Mouse (Mus musculus): Measurements from ENCODE around the gene Pitpna. TPM values are rescaled to one million over a fixed set of nuclear protein-coding genes. Genes with fewer than 3 reads are reported as not detected.

Pitpna gene
- total RNA-seq, 2 experiments from 2014 or later = 169 to 177 TPM

DNA sequence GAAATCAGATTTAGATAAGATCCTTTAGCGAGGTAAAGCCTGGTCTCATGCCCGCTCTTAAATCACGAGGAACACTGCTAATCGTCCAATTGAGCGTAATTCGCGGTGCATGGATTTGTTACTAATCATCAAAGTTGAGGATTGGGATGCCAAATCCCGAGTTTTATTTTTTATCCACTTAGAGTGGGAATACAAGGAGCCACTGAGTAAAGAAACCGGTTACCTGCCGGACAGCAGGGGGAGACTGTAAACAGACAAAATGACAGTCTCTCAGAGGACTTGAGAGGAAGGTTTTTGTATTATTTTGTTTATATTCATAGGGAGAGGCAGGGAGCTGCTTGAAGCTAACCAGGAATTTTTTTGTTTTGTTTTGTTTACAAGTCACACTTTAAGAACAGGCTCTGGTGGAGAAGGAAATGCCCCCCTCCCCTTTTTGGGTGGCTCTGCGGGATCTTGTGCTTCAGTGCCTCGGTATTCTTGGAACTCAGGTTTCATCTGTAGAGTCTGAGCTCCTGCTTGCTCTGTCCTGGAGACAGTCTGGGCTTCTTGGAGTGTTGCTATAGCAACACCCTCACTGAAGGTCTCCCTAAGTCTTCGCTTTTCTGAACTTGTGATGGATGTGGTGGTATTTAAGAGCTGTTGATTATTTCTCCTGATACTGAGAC, 43.8 kb downstream of the Pitpna start:
- DNase-seq = no peak

GRCm38 (mm10) chr11:75632921-75633320, 45.0 kb downstream of the Pitpna start:
- no peak for DNase-seq

DNA sequence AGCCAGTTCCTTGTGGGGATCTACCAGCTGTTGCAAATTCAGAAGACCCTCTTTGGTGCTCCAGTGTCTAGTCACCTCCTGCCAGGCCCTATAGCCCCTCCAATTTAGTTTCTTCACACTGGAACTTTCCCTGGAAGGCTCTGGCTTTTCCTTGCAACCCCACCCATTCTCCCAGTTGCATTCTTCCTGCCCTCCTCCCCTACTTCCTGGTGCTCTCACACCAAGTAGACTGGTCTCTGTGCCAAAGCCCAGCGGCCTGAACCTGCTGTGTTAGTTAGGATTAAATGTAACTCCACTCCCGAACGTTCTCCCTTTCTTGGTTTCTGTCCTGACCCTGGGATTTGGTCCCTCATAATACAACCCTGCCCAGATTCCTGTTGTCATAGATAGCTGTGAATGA, 46.9 kb downstream of the Pitpna start:
- no peak for DNase-seq

- no peak for DNase-seq
These were observed 47.4 kb downstream of the Pitpna start for GRCm38 (mm10) chr11:75635315-75635714.

- DNase-seq = no peak
These were observed 55.4 kb downstream of the Pitpna start for GRCm38 (mm10) chr11:75643323-75643722.

DNA sequence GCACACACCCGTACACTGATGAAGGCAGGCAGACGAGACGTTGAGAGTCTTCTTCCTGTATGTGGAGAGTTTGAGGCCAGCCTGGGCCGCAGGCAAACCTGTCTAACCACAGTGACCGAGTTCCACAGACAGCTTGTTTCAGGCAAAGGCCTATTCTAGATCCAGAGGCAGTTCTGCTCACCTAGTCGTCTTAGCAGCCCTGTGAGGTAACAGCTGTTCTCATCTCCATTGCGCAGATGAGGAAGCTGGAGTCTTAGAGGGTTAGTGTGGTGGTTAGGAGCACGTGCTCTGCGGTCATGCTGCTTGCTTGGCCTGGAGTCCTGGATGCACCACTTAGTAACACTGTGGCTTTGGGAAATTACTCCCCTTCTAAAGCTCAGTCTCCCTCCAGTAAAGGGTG, 56.8 kb downstream of the Pitpna start:
- DNase-seq = no peak

DNA sequence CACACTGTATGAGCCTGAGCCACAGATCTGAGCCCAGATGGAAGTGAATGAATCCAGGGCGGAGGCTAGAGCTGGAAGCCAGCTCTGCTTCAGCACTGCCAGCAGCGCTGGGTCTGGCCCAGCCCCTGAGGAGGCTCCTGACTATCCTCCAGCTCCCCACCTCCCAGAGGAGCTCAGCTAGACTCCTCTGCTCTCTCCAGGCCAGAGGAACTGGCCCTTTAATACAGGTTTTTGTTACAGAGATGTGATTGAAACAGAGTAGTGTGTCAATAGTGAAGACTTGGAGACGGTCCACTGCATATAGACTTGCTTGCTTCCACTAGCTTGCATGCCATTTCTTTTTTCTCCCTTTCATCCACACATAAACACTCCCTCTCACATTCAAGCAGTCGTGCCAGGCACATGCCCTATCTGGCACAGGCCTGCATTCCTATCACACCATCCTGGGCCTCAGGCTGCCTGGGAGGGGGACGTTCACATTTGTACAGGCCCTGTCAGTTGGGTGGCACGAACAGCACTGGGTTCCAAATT, 59.8 kb downstream of the Pitpna start:
- DNase-seq = peak in 1 of 2 experiments; percentile 62

- DNase-seq = peak; percentile 42 to 50
These were observed 61.3 kb downstream of the Pitpna start for GRCm38 (mm10) chr11:75649155-75649561.

GRCm38 (mm10) chr11:75650311-75650710, 62.4 kb downstream of the Pitpna start, which contains the start of gene Myo1c:
Gene Myo1c (plus strand): TSS chr11:75650504.
- DNase-seq = peak; percentile 49 to 69

DNA sequence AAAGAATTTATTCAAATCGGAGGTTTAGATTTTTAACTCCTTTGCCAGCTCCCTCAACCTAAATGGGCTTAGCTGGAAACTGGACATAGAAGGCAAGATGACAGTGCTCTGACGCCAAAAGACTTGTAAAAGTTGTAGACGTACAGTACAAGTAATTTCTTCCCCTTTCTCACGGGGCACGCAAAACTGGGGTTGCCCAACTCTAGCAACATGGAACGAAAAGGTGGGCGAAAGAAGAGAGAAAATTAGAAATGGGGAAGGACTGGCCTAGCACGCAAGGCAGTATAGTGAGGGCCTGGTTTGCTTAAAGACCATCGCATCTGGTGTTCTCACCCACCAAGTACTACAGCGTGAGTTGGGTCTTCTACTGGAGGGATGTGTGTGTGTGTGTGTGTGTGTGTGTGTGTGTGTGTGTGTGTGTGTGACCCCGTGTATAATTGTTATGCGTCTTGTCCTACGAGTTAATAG, 63.1 kb downstream of the Pitpna start:
- DNase-seq = no peak

- peak; percentile 93 for DNase-seq
These were observed 63.7 kb downstream of the Pitpna start for GRCm38 (mm10) chr11:75651426-75652221.

- DNase-seq = no peak
These were observed 64.5 kb downstream of the Pitpna start for GRCm38 (mm10) chr11:75652222-75652941.

GRCm38 (mm10) chr11:75652942-75653684, 65.2 kb downstream of the Pitpna start:
- DNase-seq = peak in 1 of 2 experiments; percentile 42

- peak; percentile 84 to 89 for DNase-seq
These were observed 66.0 kb downstream of the Pitpna start for GRCm38 (mm10) chr11:75653781-75654470.

DNA sequence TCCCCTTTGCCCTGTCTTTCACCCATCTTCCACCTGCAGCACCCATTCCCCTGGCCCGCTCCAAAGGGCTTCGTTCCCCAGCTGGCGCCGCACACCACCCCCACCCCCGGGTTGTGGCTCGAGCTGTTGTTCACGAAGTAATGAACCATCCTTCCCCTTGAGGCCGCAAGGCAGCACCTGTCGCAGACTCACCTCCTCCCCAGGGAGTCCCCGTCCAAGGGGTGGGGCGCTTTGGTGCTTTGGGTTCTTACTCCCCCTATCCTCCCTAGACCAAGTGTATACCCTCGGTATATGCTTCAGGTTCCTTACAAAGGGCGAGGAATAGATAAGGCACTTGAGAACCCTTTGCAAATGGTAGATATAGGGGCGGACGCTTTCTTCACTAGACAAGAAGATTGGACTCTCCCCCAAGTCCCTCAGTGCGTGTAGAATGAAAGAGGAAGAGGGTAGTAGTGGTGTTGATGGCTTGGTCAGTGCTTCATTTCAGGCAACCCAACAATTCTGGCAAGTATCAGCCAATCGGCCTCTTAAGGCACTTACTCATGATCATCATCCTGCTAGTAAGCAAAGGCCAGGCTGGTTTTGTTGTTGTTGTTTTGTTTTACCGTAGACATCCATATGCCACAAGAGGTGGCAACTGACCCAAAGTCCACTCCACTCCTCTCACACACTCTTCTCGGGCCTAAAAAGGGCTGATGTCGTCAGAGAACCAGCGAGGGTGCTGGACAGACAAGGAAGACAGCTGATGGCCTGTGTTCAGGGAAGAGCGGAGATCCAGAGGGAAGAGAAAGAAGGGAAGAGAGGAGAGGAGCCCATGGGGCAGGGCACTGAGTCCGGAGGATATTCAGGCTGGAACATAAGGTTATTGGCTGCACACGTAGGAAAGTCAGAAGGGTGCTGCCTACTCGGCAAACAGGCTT, 66.8 kb downstream of the Pitpna start:
- peak in 1 of 2 experiments; percentile 43 for DNase-seq

GRCm38 (mm10) chr11:75655621-75656545, 68.0 kb downstream of the Pitpna start:
- peak; percentile 85 to 89 for DNase-seq

GRCm38 (mm10) chr11:75656621-75657590, 69.0 kb downstream of the Pitpna start:
- DNase-seq = no peak

All from adrenal gland, postnatal 36 days (tissue).